Mouse (Mus musculus) embryonic facial prominence, embryonic 13.5 days (tissue): Measurements from ENCODE around the gene Mgam. TPM values are rescaled to one million over a fixed set of nuclear protein-coding genes. Genes with fewer than 3 reads are reported as not detected.
"Not testable (repeated sequence)": the region's sequence is repeated elsewhere in the genome, so short reads cannot be mapped to it uniquely, and the experiment has no call there.

Source experiments
- ATAC-seq: fragments of 200-750 bp; cut with Nextera tagmentation; 2 replicates; pipeline ENCODE4 v1.8.0; 2017; ENCODE audit warnings: low read depth; ENCODE audit not compliant: insufficient number of reproducible peaks, insufficient read depth, low FRiP score, low TSS enrichment
- H3K27ac ChIP-seq: fragments of 300-500 bp; sonication (generic); 2 replicates; pipeline ENCODE4 v1.5.1; 2015; ENCODE audit warnings: moderate library complexity, mild to moderate bottlenecking, inconsistent platforms
- H3K27me3 ChIP-seq: fragments of 300-500 bp; sonication (generic); 2 replicates; pipeline ENCODE4 v1.6.1; 2015; ENCODE audit warnings: mild to moderate bottlenecking, inconsistent platforms
- H3K36me3 ChIP-seq: fragments of 300-500 bp; sonication (generic); 2 replicates; pipeline ENCODE4 v1.6.1; 2015; ENCODE audit warnings: mild to moderate bottlenecking, inconsistent platforms
- H3K4me1 ChIP-seq: fragments of 300-500 bp; sonication (generic); 2 replicates; pipeline ENCODE4 v1.6.1; 2015; ENCODE audit warnings: inconsistent platforms
- H3K4me2 ChIP-seq: fragments of 300-500 bp; sonication (generic); 2 replicates; pipeline ENCODE4 v1.6.1; 2015; ENCODE audit warnings: moderate library complexity, mild to moderate bottlenecking, inconsistent platforms
- H3K4me3 ChIP-seq: fragments of 300-500 bp; sonication (generic); 2 replicates; pipeline ENCODE4 v1.5.1; 2015; ENCODE audit warnings: mild to moderate bottlenecking, inconsistent platforms
- H3K9ac ChIP-seq: fragments of 300-500 bp; sonication (generic); 2 replicates; pipeline ENCODE4 v1.6.1; 2015; ENCODE audit warnings: mild to moderate bottlenecking, inconsistent platforms
- H3K9me3 ChIP-seq: fragments of 300-500 bp; sonication (generic); 2 replicates; pipeline ENCODE4 v1.6.1; 2016; ENCODE audit warnings: inconsistent platforms
- WGBS: fragments of 180-500 bp; shearing (Covaris S2); methylation state at CpG from one replicate; pipeline ENCODE4 v1.1.7; 2015; ENCODE audit warnings: mixed read lengths; 5-methylcytosine and 5-hydroxymethylcytosine counted together
- polyA plus RNA-seq: library from polyadenylated mRNA; unstranded; fragments of >200 nt; fragmentation: Nextera tagmentation; extraction: Ambion mirVana; gene quantifications from 2 replicates; pipeline ENCODE4 v1.2.1, GENCODE M21; 2015

The Mgam gene
- polyA plus RNA-seq, 1 experiment from 2014 or later: not detected

DNA sequence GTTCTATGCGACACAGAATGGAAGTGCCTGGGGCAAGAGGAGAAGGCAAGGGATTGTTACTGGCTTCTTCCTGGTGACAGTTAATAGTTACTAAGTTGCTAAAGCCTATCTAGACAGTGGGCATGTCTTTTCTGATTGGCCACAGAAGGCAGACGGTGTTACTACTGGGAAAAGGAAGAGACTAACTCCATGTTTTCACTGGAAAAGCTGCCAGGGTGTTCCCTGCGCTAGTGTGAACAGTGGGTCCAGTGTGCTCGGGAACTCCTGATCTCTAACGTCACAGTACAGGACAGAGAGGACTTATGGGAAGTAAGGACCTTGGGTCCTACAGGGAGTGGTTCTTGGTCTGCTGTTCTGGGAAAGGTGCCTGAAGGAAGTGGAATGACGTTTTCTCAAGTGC is 6.9 kb downstream of the Mgam start:
- Histone ChIP-seq H3K36me3 (no peaks in the 10 kb centered on the region), H3K9ac (no peak overlapping the region), H3K27ac (no peak overlapping the region), H3K4me1 (no peaks in the 10 kb centered on the region), H3K4me3 (no peak overlapping the region), H3K27me3 (no peaks in the 10 kb centered on the region), H3K4me2 (no peak overlapping the region), H3K9me3 (no peaks in the 10 kb centered on the region)
- ATAC-seq: no peak
- 69% methylated on average over 6 of the region's 6 CpGs for WGBS

DNA sequence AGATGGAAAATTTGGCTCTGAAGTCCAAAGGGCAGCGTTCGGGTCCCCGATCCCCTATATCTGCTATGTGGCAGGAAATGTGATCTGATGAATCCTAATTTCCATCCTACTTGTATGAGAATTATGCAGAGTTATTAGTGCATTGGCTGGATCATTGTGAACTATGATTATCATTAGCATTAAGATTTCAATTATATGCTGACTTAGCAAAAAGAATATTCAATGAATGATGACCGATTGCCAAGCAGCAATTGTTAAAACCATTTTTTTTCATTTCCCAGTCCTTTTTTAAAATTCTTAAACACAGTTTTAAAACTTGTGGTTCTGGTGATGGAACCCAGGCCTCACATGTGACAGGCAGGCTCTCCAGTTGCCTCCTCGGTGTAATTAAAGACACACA is 9.1 kb downstream of the Mgam start:
- H3K9me3 ChIP-seq: no peaks in the 10 kb centered on the region
- no peak overlapping the region for H3K4me3 ChIP-seq
- WGBS: 75% methylated on average over 5 of the region's 5 CpGs
- H3K27me3 ChIP-seq: no peaks in the 10 kb centered on the region
- H3K9ac ChIP-seq: no peak overlapping the region
- no peak overlapping the region for H3K4me2 ChIP-seq
- no peak for ATAC-seq
- no peak overlapping the region for H3K27ac ChIP-seq
- no peaks in the 10 kb centered on the region for H3K4me1 ChIP-seq
- H3K36me3 ChIP-seq: no peaks in the 10 kb centered on the region

DNA sequence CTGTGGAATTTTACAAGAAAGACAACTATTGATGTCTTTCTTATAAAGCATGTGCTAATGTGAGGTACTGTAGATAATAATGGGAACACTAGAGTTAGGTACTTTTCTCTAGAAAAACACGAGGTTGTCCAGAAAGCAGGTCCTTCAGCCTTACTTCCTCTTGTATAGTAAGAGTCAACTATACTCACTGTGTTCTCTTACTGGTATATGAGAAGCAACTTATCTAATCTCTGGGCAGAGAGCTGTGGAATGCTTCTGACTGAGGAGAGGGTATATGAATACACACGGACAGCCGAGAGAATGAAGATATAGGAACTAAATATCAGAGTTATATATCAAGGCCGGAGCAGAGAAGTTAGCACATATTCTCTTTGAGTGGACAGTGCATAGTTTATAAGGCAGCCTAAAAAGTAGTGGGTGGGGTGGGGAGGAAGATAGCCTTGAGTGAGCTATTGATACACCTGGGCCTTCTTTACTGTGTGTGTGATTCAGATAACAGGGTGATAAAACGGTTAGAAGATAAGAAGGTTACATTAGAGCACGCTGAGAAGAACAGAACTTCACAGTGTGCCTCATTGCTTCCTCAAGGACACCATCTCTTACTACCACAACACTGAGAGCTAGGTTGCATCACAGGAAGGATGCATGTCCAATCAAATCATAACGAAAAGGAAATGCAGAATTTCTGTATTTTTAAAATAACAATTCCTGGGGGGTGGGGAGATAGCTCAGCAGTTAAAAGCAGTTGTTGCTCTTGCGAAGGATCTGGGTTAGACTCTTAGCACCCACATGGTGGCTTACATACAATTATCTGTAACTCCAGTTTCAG is 12.3 kb downstream of the Mgam start:
- Histone ChIP-seq H3K27me3 (no peaks in the 10 kb centered on the region), H3K4me1 (no peaks in the 10 kb centered on the region), H3K36me3 (no peaks in the 10 kb centered on the region), H3K4me3 (no peak overlapping the region), H3K9ac (no peak overlapping the region), H3K9me3 (no peaks in the 10 kb centered on the region), H3K27ac (no peak overlapping the region), H3K4me2 (no peak overlapping the region)
- ATAC-seq: no peak
- WGBS: 86% methylated on average over 8 of the region's 8 CpGs

DNA sequence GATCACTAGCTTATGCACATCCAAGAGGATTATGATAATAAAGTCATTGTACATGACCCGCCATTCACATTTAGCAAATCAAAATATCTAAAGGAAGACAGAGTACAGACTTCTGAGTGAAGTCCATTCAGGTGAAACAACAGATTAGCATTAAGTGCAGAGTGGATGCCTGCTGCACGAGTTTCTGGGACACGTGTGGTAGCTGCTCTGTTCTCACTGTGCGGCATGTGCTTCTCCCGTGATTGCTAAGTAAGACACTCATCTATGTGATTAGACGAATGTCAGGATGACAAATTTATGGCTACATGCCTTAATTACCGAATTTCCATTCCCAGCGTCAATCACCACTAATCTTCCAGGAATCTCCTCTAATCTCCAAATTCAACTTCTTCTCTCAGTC is 17.1 kb downstream of the Mgam start:
- H3K4me2 ChIP-seq: no peak overlapping the region
- H3K4me3 ChIP-seq: no peak overlapping the region
- 72% methylated on average over 8 of the region's 8 CpGs for WGBS
- no peaks in the 10 kb centered on the region for H3K36me3 ChIP-seq
- no peak overlapping the region for H3K9ac ChIP-seq
- no peaks in the 10 kb centered on the region for H3K9me3 ChIP-seq
- ATAC-seq: no peak
- H3K27ac ChIP-seq: no peak overlapping the region
- H3K27me3 ChIP-seq: no peaks in the 10 kb centered on the region
- H3K4me1 ChIP-seq: no peaks in the 10 kb centered on the region

DNA sequence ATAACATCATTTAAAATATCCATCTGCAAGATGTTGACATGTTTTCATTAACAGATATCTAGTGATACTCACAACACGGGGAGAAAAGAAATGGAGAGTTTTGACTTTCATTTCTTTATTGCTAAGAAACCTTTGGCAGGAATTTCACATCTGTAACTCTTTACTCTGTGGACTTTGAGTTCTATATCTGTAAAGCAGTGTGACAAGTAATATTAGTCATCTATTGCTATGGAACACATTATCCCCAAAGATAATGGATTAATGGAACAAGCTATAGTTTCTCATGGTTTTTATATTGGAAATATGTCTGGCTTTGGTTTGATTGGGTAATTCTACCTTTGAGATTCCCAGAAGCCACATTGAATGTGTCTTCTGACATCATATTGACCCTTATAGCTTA is 22.3 kb downstream of the Mgam start:
- H3K4me1 ChIP-seq: no peaks in the 10 kb centered on the region
- no peak for ATAC-seq
- no peak overlapping the region for H3K4me2 ChIP-seq
- no peaks in the 10 kb centered on the region for H3K27me3 ChIP-seq
- H3K4me3 ChIP-seq: no peak overlapping the region
- no peak overlapping the region for H3K9ac ChIP-seq
- H3K27ac ChIP-seq: no peak overlapping the region
- H3K36me3 ChIP-seq: no peaks in the 10 kb centered on the region
- H3K9me3 ChIP-seq: no peaks in the 10 kb centered on the region
- 77% methylated on average over 1 of the region's 1 CpGs for WGBS

DNA sequence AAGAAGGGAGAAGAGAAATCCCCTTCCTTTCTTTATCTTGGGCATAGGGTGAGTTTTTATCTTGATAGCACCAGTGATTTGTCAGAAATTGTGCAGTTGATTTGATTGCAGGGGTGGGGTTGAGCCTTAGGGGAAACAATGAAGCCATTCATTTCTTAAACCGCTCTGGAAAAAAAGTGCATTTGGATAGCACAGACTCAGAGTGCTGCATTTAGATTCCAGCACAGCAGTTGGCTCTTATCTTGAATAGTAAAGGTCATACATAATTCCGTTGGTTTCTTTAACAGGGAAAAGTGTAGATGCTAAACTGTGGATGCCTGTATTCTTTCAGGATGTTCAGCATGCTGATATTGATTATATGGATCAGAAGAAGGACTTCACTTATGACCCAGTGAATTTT is 32.3 kb downstream of the Mgam start:
- Histone ChIP-seq H3K9me3 (no peaks in the 10 kb centered on the region), H3K36me3 (no peaks in the 10 kb centered on the region), H3K9ac (no peak overlapping the region), H3K27me3 (no peaks in the 10 kb centered on the region), H3K27ac (no peak overlapping the region), H3K4me1 (no peaks in the 10 kb centered on the region), H3K4me2 (no peak overlapping the region), H3K4me3 (no peak overlapping the region)
- WGBS: 22% methylated on average over 2 of the region's 2 CpGs
- ATAC-seq: no peak

DNA sequence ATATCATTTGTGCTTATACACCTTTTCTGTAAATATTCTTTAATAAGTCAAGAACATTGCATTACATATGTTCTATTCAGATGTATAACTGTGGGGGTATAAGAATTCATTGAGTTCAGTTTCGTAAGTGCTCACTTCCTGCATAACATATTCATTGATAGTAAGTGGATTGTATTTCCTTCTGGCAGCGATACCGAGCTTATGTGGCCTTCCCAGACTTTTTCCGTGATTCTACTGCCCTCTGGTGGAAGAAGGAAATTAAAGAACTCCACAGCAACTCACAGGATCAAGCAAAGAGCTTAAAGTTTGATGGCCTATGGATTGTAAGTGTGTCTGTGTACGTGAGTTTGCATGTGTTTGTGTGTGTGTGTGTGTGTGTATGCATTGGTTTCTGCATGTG is 60.5 kb downstream of the Mgam start:
- H3K4me2 ChIP-seq: no peak overlapping the region
- no peak overlapping the region for H3K4me3 ChIP-seq
- H3K27ac ChIP-seq: no peak overlapping the region
- no peaks in the 10 kb centered on the region for H3K27me3 ChIP-seq
- no peaks in the 10 kb centered on the region for H3K9me3 ChIP-seq
- no peaks in the 10 kb centered on the region for H3K4me1 ChIP-seq
- no peak overlapping the region for H3K9ac ChIP-seq
- no peak for ATAC-seq
- WGBS: 8% methylated on average over 5 of the region's 5 CpGs
- no peaks in the 10 kb centered on the region for H3K36me3 ChIP-seq

DNA sequence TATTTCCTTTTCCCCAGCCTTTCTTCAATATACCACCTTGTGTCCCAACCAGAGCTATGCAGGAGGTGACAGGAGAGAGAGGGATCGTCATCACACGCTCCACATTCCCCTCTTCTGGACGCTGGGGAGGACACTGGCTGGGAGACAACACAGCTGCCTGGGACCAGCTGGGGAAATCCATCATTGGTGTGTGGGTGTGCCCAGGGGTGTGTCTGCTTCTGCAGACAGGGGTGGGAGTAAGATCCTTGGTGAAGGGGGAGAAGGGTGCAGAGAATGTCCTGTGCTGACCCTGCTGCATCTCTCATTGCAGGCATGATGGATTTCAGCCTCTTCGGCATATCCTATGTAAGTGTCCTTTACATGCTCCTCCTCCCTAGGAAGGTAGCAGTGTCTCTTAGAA is 63.4 kb downstream of the Mgam start:
- H3K4me1 ChIP-seq, H3K27ac ChIP-seq, H3K4me2 ChIP-seq, H3K36me3 ChIP-seq, ATAC-seq, H3K9me3 ChIP-seq, H3K27me3 ChIP-seq, H3K4me3 ChIP-seq, H3K9ac ChIP-seq: not testable (repeated sequence)
- 59% methylated on average over 4 of the region's 4 CpGs for WGBS

DNA sequence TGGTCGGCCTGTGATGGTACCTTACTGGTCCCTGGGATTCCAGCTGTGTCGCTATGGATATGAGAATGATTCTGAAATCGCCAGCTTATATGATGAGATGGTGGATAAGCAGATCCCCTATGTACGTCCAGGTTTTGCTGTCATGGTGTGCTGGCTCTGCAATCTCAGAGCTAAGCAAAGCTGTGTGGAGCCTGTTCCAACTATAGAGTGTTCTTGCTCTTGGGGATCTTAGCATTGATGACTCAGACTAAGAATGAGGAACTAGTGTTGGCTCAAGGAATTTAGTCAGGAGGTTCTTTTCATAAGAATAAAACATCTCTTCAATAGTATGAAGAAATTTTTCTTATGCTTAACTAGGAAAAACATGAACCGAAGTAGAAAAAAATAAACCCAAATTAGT is 84.9 kb downstream of the Mgam start:
- H3K9ac ChIP-seq, H3K4me2 ChIP-seq, H3K9me3 ChIP-seq, H3K36me3 ChIP-seq, H3K27me3 ChIP-seq, ATAC-seq, H3K27ac ChIP-seq, H3K4me1 ChIP-seq, H3K4me3 ChIP-seq: not testable (repeated sequence)
- 88% methylated on average over 5 of the region's 5 CpGs for WGBS

DNA sequence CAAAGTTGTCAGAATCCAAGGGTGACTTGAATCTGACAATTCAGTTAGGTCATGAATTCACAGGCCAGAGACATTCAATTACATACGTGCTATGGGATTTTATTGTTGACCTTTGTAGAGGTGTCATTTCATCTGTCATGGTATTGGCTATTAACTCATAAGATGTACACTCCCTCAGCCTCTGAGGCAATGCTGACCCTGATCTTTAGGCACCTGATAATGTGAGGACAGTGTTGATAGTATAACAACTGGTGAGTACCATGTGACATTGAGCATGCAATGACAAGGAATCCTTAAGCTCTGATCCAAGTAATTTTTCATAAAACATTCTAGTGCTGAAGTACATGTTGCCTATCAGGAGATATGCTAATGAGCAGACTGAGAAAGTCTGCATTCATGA is 87.1 kb downstream of the Mgam start:
- no peak overlapping the region for H3K4me3 ChIP-seq
- no peak for ATAC-seq
- no peak overlapping the region for H3K4me2 ChIP-seq
- H3K27ac ChIP-seq: no peak overlapping the region
- H3K9ac ChIP-seq: no peak overlapping the region
- H3K4me1 ChIP-seq: no peaks in the 10 kb centered on the region
- no peaks in the 10 kb centered on the region for H3K27me3 ChIP-seq
- no peaks in the 10 kb centered on the region for H3K9me3 ChIP-seq
- 77% methylated on average over 1 of the region's 1 CpGs for WGBS
- no peaks in the 10 kb centered on the region for H3K36me3 ChIP-seq

DNA sequence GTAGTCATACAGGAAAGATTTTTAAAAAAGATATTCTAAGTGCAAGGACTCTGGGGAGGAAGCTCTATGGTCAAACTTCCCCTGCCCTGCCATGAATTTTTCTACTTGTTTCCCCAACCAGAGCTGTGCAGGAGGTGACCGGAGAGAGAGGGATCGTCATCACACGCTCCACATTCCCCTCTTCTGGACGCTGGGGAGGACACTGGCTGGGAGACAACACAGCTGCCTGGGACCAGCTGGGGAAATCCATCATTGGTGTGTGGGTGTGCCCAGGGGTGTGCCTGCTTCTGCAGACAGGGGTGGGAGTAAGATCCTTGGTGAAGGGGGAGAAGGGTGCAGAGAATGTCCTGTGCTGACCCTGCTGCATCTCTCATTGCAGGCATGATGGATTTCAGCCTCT is 99.9 kb downstream of the Mgam start:
- not testable (repeated sequence) for H3K36me3 ChIP-seq, H3K4me1 ChIP-seq, H3K9ac ChIP-seq, H3K4me3 ChIP-seq, H3K27ac ChIP-seq, H3K4me2 ChIP-seq, H3K27me3 ChIP-seq, ATAC-seq, H3K9me3 ChIP-seq
- 79% methylated on average over 4 of the region's 4 CpGs for WGBS

DNA sequence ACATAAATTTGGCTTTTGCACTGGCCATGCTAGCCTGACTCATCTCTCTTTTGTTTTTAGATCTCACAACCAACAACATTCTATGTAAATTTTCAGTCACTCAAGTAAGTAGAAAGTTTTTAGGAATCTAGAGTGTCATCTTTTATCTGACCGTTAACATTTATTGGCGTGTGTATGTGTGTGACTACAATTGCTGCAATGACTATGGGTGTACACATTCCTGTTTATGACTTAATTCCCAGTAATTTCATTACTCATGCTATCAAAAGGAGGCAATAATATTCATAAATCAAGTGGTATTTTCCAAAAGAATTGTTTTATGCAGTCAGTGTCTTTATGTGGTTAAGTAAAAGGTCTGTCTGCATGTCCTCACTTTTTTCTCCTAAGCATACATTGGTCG is 110.9 kb downstream of the Mgam start:
- Histone ChIP-seq H3K36me3 (no peaks in the 10 kb centered on the region), H3K4me1 (no peaks in the 10 kb centered on the region), H3K4me3 (no peak overlapping the region), H3K27me3 (no peaks in the 10 kb centered on the region), H3K9ac (no peak overlapping the region), H3K27ac (no peak overlapping the region), H3K4me2 (no peak overlapping the region), H3K9me3 (no peaks in the 10 kb centered on the region)
- 85% methylated on average over 3 of the region's 3 CpGs for WGBS
- no peak for ATAC-seq
